Mouse (Mus musculus): Measurements from ENCODE around the gene Pars2.

- TF ChIP-seq CTCF (IDR thresholded peaks at IDR 0.05; ENCODE audit: borderline replicate concordance, insufficient read depth, low read length): no peak
- TF ChIP-seq POLR2A (IDR thresholded peaks at IDR 0.05; ENCODE audit: low read depth, low read length): no peak
Observed at GRCm38 (mm10) chr4:106645797-106646196, 5.1 kb upstream of the Pars2 start.
